Mouse (Mus musculus): ENCODE measurements around the gene Rab14.

The Rab14 gene

GRCm38 (mm10) chr2:35153844-35154554 is 46.9 kb downstream of the Rab14 start:
- DNase-seq (ENCODE audit: low spot score in 2 of 2) = no peak

GRCm38 (mm10) chr2:35153179-35153578 is 47.7 kb downstream of the Rab14 start:
- no peak for DNase-seq (ENCODE audit: low spot score in 2 of 2)

GRCm38 (mm10) chr2:35151303-35151882 is 49.5 kb downstream of the Rab14 start:
- DNase-seq (ENCODE audit: low spot score in 2 of 2) = no peak

GRCm38 (mm10) chr2:35148806-35149205 is 52.1 kb downstream of the Rab14 start:
- no peak for DNase-seq (ENCODE audit: low spot score in 2 of 2)

- DNase-seq (ENCODE audit: low spot score in 2 of 2) = no peak
Measured at GRCm38 (mm10) chr2:35141673-35142072, 59.2 kb downstream of the Rab14 start.

- DNase-seq (ENCODE audit: low spot score in 2 of 2) = no peak
Measured at GRCm38 (mm10) chr2:35138576-35138975, 62.3 kb downstream of the Rab14 start.

GRCm38 (mm10) chr2:35133891-35134290 is 67.0 kb downstream of the Rab14 start:
- DNase-seq (ENCODE audit: low spot score in 2 of 2) = no peak

- DNase-seq (ENCODE audit: low spot score in 2 of 2) = no peak
Measured at GRCm38 (mm10) chr2:35132662-35133055, 68.3 kb downstream of the Rab14 start.

GRCm38 (mm10) chr2:35131991-35132661 is 68.8 kb downstream of the Rab14 start:
- DNase-seq (ENCODE audit: low spot score in 2 of 2) = peak; percentile 96

- DNase-seq (ENCODE audit: low spot score in 2 of 2) = no peak
Measured at GRCm38 (mm10) chr2:35131491-35131890, 69.4 kb downstream of the Rab14 start.

Measured in right cerebral cortex, postnatal 10 days (tissue).